Mouse (Mus musculus) myocyte (in vitro differentiated cells): ENCODE data around the gene Tnc.

Experiments
- CEBPB ChIP-seq: IDR thresholded peaks from 2 replicates; pipeline ENCODE4 v1.6.1; 2011; ENCODE audit warnings: mild to moderate bottlenecking, moderate library complexity; ENCODE audit not compliant: poor library complexity, insufficient read depth, severe bottlenecking
- E2F4 ChIP-seq: IDR thresholded peaks from one replicate; pipeline ENCODE4 v1.6.1; 2011; ENCODE audit warnings: mild to moderate bottlenecking, control low read depth, moderate library complexity; ENCODE audit not compliant: insufficient read depth
- MAX ChIP-seq: IDR thresholded peaks from one replicate; pipeline ENCODE4 v1.6.1; 2011; ENCODE audit warnings: low read depth, mild to moderate bottlenecking, control low read depth
- MYOG ChIP-seq, 3 experiments: IDR thresholded peaks; one replicate each; pipeline ENCODE4 v1.6.1; 2011; ENCODE audit warnings: control low read depth in 2 of 3, low read depth in 2 of 3, mild to moderate bottlenecking in 2 of 3; ENCODE audit not compliant: insufficient read length in 2 of 3, control insufficient read depth in 1 of 3, insufficient read depth in 1 of 3
- POLR2A ChIP-seq: IDR thresholded peaks from one replicate; pipeline ENCODE4 v1.6.1; 2011; ENCODE audit warnings: low read depth, mild to moderate bottlenecking, control low read depth, moderate library complexity; ENCODE audit not compliant: insufficient read length
- POLR2AphosphoS2 ChIP-seq: IDR thresholded peaks from one replicate; pipeline ENCODE4 v1.6.1; 2011; ENCODE audit warnings: low read depth, control low read depth; ENCODE audit not compliant: insufficient read length
- REST ChIP-seq: IDR thresholded peaks from one replicate; pipeline ENCODE4 v1.6.1; 2011; ENCODE audit warnings: mild to moderate bottlenecking, control low read depth, moderate library complexity; ENCODE audit not compliant: insufficient read depth, insufficient read length
- TCF12 ChIP-seq: IDR thresholded peaks from one replicate; pipeline ENCODE4 v1.6.1; 2011; ENCODE audit warnings: mild to moderate bottlenecking, control low read depth; ENCODE audit not compliant: poor library complexity, insufficient read depth, severe bottlenecking
- TCF3 ChIP-seq: IDR thresholded peaks from one replicate; pipeline ENCODE4 v1.6.1; 2011; ENCODE audit warnings: low read depth, control low read depth; ENCODE audit not compliant: insufficient read length
- USF1 ChIP-seq: IDR thresholded peaks from one replicate; pipeline ENCODE4 v1.6.1; 2011; ENCODE audit warnings: low read depth, mild to moderate bottlenecking, control low read depth, moderate library complexity

GRCm38 (mm10) chr4:64025591-64025990 lies 21.2 kb downstream of the Tnc start:
- no peak for TF ChIP-seq TCF3
- no peak for TF ChIP-seq USF1
- no peak for TF ChIP-seq POLR2A
- no peak for TF ChIP-seq TCF12
- TF ChIP-seq REST, result no peak
- no peak for TF ChIP-seq MAX
- no peak for TF ChIP-seq POLR2AphosphoS2
- no peak for TF ChIP-seq CEBPB
- TF ChIP-seq MYOG (IDR thresholded peaks at IDR 0.05; ENCODE audit: control insufficient read depth in 1 of 3, insufficient read depth in 1 of 3, insufficient read length in 2 of 3, low read depth in 2 of 3), result no peak
- no peak for TF ChIP-seq E2F4
